Mouse (Mus musculus) cerebellum, postnatal 25 days (tissue): Measurements from ENCODE around the gene Rnf187.

Experiments used
- DNase-seq, 2 experiments: peaks; one replicate each; pipeline ENCODE4 v3.0.0; 2021; ENCODE audit warnings: mixed read lengths in 2 of 2

The Rnf187 gene

GRCm38 (mm10) chr11:58965001-58965760 lies 26.5 kb upstream of the Rnf187 start:
- no peak for DNase-seq

- DNase-seq: no peak
These were observed 25.5 kb upstream of the Rnf187 start for GRCm38 (mm10) chr11:58964216-58964615.

DNA sequence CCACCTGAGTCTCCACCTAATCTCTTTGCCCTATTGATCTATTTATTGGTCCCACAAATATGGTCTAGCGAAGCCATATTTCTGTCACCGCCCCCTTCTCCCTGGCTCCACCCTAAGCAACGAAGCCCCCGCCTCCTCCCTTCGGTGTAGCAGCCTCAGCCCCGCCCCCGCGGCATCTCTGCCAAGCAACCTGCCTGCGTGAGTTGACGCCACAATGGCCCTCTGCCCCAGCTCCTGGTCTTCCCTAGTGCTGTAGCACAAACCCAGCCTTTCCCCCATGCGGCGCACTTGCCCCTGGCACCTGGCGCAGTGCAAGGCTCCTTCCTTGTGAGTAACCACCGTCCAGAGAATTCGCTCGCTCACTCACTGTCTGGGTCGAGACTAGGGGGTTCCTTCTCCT lies 24.8 kb upstream of the Rnf187 start:
- peak in 1 of 2 experiments; percentile 71 for DNase-seq

DNA sequence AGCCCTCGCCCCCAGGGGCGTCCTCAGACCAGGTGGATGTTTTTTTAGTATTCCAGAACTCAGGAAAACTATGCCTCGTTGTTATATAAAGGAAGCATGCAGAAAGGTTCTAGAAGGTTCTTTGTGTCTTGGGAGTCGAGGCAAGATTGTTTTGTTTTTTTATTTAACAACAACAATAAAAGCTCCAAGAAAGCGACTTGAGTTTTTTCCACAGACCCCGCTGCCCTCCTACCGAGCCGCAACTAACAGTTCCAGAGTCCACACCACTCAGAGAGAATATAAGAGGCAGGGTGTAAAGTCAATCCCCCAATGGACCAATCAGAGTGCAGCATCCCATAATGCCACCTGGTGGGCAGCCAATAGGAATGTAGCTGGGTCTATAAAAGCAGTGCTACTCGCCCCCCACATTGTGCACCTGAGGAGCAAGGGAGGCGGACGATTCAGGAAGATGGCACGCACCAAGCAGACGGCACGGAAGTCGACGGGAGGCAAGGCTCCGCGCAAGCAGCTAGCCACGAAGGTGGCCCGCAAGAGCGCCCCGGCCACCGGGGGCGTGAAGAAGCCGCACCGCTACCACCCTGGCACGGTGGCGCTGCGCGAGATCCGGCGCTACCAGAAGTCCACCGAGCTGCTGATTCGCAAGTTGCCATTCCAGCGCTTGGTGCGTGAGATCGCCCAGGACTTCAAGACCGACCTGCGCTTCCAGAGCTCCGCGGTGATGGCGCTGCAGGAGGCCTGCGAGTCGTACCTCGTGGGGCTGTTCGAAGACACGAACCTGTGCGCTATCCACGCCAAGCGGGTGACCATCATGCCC lies 22.9 kb upstream of the Rnf187 start:
- no peak for DNase-seq

DNA sequence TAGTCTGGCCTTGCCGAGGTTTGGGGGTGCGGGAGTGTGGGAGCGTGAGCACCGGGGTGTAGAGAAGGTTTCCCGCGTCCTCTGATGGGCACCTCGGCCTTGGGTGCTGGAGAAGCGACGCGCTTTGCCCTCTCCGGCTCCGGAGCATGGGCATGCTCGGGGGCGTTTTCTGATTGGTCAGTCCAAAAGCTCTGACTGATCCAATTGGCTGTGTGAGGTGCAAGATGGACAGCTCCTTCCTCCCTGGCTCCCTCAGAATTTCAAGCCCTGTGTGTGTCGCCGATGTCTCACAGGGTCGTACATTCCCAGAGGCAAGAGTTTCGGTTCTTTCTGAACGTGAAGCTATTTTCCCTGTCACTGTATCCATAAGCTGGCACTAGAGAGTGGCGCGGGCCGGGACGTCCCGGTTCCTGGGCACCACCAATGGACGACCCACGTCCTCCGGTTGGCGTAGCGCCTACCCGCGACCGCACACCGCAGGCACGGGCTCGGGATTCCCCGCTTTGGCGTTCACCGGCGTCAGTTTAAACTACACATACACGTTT lies 21.3 kb upstream of the Rnf187 start:
- DNase-seq: peak; percentile 91 to 92

GRCm38 (mm10) chr11:58959186-58959825 lies 20.6 kb upstream of the Rnf187 start:
- DNase-seq: no peak

- DNase-seq: no peak
These were observed 19.8 kb upstream of the Rnf187 start for GRCm38 (mm10) chr11:58958536-58958935.

- peak; percentile 43 to 45 for DNase-seq
These were observed 18.7 kb upstream of the Rnf187 start for GRCm38 (mm10) chr11:58957226-58957914.

- no peak for DNase-seq
These were observed 17.1 kb upstream of the Rnf187 start for GRCm38 (mm10) chr11:58955868-58956257.

DNA sequence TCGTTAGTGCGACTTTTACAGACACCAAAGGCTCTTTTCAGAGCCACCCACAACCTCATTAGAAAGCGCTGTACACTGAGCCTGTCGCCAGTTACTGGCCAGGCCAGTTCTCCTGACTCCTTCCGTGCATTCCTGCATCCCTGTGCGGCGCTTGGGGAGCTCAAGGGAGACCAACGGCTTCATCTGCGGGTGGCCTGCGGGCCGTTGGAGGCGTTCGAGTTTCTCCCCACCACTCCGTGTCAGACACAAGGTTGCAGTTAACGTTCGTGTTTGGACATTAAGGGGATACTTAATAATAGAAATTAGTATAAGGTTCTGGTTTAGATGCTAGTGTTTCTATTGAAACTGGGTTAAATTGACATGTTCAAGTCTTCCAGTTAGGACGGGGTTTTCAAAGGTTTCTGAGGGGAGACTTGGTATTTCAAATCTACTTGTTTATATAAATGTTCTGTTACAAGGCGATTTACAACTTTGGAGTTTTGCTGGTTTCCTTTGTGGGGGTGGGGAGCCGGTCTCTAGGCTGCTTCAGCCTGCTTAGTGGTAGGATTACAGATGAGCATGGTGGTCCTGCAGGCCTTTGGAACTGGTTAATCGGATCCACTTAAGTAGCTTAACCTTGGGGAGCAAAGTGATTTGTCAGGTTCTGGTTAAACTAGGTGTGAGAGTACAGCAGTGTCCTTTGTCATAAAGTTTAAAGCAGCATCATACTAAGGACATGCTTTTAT lies 16.6 kb upstream of the Rnf187 start:
- DNase-seq: peak in 1 of 2 experiments; percentile 50

DNA sequence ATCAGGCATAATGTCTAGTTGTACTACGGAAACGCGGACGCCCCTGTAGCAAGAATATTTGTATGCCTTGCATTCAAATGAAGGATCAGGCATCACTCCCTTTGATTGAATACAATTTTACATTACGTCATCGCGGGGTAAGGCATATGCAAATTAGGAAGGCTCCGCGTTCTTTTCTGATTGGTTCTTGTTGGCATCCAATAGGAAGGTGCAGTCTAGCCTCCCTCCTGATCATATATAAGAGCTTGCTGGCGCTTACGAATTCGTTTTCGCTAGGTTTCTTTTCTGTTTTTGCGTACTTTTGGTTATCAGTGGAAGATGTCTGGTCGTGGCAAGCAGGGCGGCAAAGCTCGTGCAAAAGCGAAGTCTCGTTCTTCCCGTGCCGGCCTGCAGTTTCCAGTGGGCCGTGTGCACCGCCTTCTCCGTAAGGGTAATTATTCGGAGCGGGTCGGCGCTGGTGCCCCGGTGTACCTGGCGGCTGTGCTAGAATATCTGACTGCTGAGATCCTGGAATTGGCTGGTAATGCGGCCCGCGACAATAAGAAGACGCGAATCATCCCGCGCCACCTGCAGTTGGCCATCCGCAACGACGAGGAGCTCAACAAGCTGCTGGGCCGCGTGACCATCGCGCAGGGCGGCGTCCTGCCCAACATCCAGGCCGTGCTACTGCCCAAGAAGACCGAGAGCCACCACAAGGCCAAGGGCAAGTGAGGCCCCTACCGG lies 15.9 kb upstream of the Rnf187 start, which contains the start of the genes Hist3h2a and Trim17:
Gene Hist3h2a, plus strand, starts transcription at position 266 of the 723 bp plus-strand sequence.
Gene Trim17, plus strand, starts transcription at position 266 of the 723 bp plus-strand sequence.
- peak; percentile 88 to 90 for DNase-seq

DNA sequence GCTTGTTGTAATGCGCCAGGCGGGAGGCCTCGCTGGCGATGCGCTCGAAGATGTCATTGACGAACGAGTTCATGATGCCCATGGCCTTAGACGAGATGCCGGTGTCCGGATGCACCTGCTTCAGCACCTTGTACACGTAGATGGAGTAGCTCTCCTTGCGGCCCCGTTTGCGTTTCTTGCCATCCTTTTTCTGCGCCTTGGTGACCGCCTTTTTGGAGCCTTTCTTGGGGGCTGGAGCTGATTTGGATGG lies 15.4 kb upstream of the Rnf187 start:
- DNase-seq: peak in 1 of 2 experiments; percentile 90

GRCm38 (mm10) chr11:58953351-58954169 lies 14.8 kb upstream of the Rnf187 start:
- peak in 1 of 2 experiments; percentile 70 for DNase-seq

DNA sequence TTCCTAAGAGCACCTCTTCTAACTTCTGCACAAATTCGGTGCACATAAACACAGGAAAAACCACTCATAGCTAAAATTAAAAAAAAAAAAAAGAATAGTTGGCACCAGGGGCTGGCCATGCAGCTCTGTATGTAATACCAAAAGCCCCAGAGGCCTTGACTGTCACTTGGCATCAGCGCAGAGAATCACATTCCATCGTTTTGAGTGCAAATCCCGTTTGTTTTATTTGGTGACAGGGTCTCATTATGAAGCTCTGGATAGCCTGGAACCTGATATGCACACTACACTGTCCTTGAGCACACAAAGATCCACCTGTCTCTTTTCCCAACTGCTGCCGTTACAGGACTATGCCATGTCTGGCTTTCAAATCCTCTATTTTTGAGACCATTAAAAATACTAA lies 12.5 kb upstream of the Rnf187 start:
- DNase-seq: no peak

GRCm38 (mm10) chr11:58949480-58950431 lies 11.0 kb upstream of the Rnf187 start:
- DNase-seq: peak; percentile 77 to 83

GRCm38 (mm10) chr11:58948542-58949479 lies 10.1 kb upstream of the Rnf187 start, which contains the start of gene Hist3h2ba:
Hist3h2ba (plus strand) TSS chr11:58948920.
- peak; percentile 88 to 92 for DNase-seq

DNA sequence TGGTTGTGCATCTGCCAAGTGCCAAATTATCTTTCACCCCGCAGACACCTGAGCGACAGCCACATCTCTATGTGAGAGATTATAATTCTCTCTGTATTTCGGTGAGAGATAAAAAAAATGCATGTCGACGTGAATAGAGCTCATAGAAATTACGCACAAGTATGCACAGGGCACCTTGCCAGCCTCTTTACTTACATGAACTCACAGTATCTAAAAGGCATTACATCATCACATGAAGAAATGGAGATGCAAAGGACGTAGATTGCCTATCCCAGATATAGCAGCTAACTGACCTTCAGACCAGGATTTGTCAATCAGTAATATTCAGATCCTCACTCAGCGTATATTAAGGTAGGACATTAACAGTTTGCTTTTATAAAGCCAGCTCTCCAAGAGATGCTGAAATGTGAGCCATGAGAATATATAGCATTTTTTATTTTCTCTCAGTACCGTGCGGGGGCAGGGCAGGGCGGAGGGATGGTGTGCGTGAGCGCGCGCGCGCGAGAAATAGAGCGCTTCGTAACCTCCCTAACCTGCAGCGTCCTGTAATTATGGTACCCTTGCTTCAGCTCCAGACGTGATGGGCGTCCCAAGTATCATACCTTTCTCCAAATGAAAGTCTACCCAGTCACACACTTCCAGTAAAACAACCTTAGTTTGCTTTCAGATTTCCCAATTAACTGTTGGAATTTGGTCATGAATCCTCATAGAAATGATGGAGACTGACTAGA lies 9.2 kb upstream of the Rnf187 start:
- peak; percentile 82 to 85 for DNase-seq
